Mouse (Mus musculus): ENCODE results near the gene Gm3336. TPM values are rescaled to one million over a fixed set of nuclear protein-coding genes. Genes with fewer than 3 reads are reported as not detected.
A peak's percentile ranks its signal among the peaks of the same experiment; 100 is the strongest.

Gene Gm3336
- total RNA-seq, 2 experiments from 2014 or later: not detected

- DNase-seq (ENCODE audit: low spot score in 2 of 2): no peak
These were observed 28.3 kb downstream of the Gm3336 start for GRCm38 (mm10) chr8:70746676-70747075.

DNA sequence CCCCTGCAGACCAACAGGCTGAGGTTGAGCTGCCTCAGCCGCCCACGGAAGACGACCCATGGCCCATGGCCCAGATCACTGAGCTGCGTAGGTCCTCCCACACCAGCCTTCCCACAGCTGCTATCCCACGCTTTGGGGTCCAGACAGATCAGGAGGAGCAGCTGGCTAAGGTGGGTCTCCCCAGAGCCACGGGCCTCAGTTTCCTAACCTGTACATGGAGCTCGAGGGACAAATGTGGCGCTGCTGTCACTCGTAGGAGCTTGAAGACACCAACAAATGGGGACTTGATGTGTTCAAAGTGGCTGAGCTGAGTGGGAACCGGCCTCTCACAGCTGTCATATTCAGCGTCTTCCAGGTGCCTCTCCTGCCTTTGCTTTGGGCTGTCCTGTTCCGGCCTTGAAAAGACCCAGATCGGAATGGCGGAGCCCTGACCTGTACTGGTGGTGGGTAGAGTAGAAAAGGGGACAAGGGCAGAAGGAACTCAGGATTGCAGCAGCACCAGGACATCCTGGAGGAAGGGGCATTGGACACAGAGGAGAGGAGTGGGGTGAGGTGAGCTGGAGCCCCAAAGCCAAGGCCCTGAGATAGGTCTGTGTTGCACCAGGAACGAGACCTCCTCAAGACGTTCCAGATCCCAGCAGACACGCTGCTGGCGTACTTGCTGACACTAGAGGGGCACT is 29.0 kb downstream of the Gm3336 start:
- DNase-seq (ENCODE audit: low spot score in 2 of 2): no peak

GRCm38 (mm10) chr8:70748246-70749096 is 30.1 kb downstream of the Gm3336 start:
- DNase-seq (ENCODE audit: low spot score in 2 of 2): no peak

GRCm38 (mm10) chr8:70749097-70749674 is 30.8 kb downstream of the Gm3336 start:
- DNase-seq (ENCODE audit: low spot score in 2 of 2): no peak

- DNase-seq (ENCODE audit: low spot score in 2 of 2): peak in 1 of 2 experiments; percentile 1
These were observed 31.9 kb downstream of the Gm3336 start for GRCm38 (mm10) chr8:70750128-70750680.

DNA sequence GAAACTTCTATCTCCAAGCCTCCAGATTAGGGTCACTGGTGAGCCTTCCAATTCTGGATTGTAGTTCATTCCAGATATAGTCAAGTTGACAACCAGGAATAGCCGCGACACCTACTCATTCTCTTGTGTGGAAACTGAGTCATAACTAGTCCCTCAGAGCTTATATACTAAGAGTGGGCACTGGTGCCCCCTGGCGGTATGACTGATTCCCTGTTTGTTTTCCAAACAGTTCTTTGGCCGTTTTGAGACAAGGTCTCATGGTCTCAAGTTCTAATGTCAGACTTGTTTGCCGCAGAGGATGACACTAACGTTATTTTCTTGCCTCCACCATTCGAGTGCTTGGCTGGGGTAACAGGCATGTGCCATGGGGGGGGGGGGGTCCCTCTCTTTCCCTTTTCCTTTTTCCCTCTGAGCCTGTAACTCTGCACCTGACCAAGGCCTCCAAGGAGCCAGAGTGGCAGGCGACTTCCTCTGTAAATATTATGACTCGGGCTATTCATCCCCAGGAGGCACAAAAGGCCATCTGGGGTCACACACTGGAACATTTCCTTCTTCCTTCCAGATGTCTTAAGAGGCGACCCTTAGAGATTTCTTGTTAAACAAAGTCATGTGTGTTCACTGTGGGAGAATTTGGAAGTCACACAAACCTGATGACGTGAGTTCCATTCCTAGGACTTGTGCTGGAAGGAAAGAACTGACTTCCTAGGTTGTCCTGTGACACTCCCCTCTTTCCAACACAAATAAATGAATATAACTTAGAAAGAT is 33.8 kb downstream of the Gm3336 start:
- peak; percentile 51 to 88 for DNase-seq (ENCODE audit: low spot score in 2 of 2)

GRCm38 (mm10) chr8:70753151-70753550 is 34.8 kb downstream of the Gm3336 start:
- DNase-seq (ENCODE audit: low spot score in 2 of 2): peak in 1 of 2 experiments; percentile 71

- peak; percentile 97 to 99 for DNase-seq (ENCODE audit: low spot score in 2 of 2)
These were observed 35.9 kb downstream of the Gm3336 start, which contains the start of gene Rab3a for GRCm38 (mm10) chr8:70754043-70754870. Rab3a (plus strand) TSS chr8:70754679.

DNA sequence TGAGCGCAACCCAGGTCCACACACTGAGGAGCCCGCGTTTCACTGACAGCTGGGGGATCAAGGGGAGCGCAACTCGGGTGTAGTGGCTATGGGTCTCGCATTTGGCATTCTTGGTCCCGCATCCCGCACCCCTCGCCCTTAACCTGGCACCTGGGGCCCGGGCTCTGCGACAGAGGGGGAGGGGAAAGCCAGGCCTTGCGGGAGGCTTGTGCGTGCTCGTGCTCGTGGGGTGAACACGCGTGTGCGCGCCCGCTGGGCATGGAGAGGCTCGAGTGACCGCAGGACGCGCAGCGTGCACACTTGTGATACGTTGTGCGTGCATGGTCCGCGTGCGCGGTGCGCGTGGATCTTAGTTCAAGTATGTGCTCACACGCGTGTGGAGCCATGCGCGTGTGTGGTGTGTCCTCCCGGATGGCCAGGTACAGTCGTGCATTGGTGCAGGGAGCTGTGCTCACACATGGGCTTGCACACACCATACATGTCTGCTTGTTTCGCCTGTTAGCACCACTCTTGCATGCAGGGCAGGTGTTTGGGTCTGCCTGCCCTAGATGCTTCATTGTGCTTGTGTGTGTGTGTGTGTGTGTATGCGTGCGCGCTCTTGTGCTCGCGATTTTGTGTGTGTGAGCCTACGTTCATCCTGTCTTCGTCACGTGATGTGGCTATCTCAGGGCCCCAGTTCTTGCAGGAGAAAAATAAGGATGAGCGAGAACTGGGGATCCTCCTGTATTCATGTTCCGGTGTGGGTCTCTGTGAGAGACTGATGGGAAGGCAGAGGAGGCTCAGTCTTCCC is 36.7 kb downstream of the Gm3336 start:
- peak; percentile 70 to 82 for DNase-seq (ENCODE audit: low spot score in 2 of 2)

DNA sequence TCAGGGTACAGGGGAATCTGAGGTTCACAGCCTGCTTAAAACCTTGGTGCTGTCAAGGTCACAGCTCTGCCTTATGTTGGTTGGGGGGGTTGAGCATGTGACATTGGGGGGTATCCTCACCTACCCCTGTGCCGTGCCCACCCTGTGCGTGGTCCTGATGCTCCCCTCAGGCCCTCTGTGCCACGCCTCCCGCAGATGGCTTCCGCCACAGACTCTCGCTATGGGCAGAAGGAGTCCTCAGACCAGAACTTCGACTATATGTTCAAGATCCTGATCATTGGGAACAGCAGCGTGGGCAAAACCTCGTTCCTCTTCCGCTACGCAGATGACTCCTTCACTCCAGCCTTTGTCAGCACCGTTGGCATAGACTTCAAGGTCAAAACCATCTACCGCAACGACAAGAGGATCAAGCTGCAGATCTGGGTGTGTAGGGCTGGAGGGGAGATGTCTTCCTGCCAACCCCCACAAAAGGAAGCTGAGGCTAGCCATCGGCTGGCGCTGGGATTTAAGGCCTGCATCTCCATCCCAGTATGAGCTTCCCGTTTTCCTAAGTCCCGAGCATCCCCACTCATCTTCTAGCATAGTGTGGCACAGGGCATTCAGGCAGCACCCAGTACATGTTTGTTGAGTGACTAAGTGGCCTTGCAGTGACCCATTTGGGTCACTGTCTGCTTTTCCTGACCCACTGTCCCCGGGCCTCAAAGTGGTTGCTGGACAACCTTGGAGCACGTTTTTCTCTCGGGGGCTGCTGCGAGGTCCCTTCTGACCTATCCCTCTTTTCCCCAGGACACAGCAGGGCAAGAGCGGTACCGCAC is 37.5 kb downstream of the Gm3336 start:
- DNase-seq (ENCODE audit: low spot score in 2 of 2): peak; percentile 9 to 22

DNA sequence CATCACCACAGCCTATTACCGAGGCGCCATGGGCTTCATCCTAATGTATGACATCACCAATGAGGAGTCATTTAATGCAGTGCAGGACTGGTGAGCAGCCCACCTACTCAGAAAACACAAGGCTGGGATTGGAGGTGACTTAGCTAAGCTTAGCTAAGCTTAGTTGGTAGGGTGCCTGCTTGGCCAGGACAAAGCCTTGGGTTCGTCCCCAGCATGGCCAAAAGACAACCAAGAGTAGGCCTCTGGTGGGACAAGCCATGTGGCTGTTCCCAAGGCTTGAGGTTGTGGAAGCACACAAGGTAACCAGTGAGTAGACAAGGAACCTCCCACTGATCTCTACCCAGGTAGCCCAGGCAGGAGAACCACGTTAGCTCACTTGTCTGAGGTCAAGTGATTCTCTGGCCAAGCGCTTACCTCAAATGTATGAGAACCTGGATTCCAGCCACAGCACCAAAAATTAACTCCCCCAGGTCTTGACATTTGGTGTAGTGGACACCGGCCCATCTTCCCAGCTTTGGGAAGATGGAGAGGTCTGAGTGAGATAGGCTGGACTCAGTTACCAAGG is 38.2 kb downstream of the Gm3336 start:
- DNase-seq (ENCODE audit: low spot score in 2 of 2): peak; percentile 1 to 8

- DNase-seq (ENCODE audit: low spot score in 2 of 2): no peak
These were observed 39.4 kb downstream of the Gm3336 start for GRCm38 (mm10) chr8:70757523-70758307.

- no peak for DNase-seq (ENCODE audit: low spot score in 2 of 2)
These were observed 39.9 kb downstream of the Gm3336 start for GRCm38 (mm10) chr8:70758308-70758615.

DNA sequence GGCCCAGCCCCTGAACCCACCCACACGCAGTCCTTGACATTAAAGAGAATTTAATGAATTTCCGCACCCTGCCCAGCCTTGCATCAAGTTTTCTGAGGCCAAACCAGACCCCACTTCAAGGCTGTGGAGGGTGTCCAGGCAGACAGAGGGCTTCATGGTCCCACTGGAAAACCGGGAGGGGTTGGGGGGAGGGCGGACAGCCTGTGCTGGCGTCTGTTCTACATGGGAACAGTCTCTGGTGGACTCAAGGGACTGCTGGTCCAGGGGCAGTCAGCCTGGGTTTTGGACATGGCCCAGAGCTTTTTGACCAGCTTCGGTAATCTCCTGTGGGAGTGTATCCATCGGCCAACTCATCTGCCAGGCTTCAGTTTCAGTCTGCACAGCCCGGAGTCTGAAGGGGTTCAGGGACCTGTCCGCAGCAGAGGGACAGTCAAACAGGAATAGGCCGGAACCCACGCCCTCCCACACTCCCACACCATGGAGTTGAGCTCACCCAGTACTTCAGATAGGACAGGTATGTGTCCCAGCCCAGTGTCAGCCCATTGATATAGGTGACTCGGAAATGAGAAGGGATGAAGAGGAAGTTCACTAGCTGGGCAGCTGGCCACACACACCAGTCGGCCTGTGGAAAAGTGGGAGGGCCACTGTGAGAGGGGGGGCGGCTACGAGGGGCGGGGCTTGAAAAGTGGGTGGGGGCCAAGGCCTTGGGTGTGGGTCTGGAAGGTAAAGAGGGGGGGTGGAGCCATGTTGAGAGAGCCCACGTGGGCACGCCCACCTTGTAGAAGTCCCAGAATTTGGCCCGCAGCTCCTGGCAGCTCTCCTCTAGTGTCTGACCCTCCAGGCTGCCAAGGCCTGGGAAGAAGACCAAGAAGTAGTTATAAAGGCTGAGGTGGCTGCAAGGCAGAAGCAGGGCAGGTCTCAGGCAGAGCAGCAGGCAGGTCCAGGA is 40.5 kb downstream of the Gm3336 start:
- DNase-seq (ENCODE audit: low spot score in 2 of 2): no peak

DNA sequence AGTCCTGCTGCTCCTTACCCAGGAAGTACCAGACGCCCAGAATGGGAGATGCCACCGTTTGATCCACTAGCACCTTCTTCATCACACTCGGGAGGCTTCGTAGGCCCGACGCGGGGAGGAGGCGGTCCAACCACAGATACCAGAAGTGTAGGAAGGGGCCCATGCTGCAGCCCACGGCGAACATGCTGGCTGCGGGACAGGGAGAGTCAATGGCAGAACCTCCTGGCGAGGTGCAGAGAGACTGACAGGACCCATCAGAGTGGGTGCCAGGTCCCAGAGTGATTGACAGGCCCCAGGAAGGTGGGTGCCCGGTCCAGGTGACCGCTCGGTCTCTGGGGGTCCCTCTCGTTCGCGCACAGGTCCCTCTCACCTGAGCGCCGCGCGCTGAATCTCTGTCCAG is 42.0 kb downstream of the Gm3336 start:
- no peak for DNase-seq (ENCODE audit: low spot score in 2 of 2)

DNA sequence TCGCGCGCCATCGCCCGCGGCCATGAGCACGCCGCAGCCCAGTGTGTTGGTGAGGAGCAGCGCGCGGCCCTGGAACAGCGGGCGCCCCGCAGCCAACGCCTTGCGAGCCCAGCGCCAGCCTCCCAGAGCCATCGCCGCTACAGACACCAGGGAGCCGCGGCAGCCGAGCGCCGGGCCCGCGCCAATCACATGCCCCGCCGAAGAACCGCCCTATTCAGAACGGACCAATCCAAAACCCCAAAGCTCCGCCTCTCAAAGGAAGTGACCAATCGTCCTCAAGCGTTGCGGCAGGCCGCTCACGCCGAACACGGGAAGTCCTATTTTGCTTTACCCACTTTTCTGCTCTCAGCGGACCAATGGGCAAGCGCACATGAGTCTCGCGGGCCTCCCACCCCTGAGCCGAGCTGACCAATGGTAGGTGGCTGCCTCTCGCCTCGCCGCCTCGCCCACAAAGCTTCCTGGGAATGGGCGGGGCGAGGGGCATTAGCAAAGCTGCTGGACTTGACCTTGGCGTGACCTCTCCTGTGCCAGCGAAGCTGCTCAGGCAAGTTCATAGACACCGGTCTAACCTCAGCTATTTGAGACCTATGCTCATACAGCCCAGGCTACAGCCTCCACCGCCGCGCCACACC is 42.5 kb downstream of the Gm3336 start, which contains the start of gene Mpv17l2:
Mpv17l2 (minus strand) TSS at position 172 of the 632 bp plus-strand sequence.
- peak; percentile 97 to 98 for DNase-seq (ENCODE audit: low spot score in 2 of 2)
